Mouse (Mus musculus) left cerebral cortex, adult 8-10 months (tissue): Measurements from ENCODE around the gene Selenon. TPM values are rescaled to one million over a fixed set of nuclear protein-coding genes. Genes with fewer than 3 reads are reported as not detected.
A peak's percentile ranks its signal among the peaks of the same experiment; 100 is the strongest.

Experiments used
- DNase-seq, 2 experiments: peaks; one replicate each; pipeline ENCODE4 v3.0.0; 2022; ENCODE audit warnings: low spot score in 2 of 2
- total RNA-seq, 4 experiments: library from RNA; stranded (reverse); gene quantifications; 2 replicates each; pipeline ENCODE4 v1.2.4; 2022

The Selenon gene
- 10 to 100 TPM; 20.2 to 21.5 (median 20.9) TPM for total RNA-seq

DNA sequence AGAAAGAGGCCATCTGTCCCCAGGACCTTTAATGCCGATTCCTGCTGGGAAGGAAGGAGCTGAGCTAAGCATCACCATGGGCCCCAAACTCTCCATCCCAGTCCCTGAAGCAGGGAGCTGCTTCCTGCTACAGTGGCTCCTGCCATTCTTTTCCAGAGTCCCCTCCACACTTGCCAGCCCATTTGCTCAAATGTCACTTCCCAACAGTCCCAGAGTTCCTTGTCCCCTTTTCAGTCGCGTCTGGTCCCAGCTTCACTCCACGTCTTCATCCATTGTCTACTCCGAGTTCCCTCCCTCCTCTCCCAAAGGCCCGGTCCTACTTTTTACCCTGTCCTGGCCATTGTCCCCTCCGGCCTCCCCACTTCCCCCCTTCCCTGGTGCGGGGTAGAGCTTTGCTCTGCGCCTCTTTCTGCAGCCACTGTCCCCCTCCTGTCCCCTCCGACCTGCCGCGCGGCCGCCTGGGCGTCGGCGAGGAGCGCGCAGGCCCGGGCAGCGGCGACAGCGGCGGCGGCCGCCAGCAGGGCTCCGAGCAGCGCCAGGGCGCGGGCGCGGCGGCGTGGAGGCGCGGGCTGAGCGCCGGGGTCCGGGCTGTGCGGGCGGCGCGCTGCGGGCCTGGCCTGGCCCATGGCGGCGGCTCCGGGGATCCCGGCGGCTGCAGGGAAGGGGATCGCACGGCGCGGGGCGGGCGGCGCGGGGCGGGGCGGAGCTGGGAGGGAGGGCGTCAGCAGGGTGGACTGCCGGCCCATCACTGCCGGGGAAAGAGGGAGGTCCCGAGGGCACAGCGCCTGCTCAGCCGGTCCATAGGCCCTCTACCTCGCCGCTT, at the start of gene Selenon:
Gene Selenon, minus strand, starts transcription at position 673 of the 823 bp plus-strand sequence.
- no peak for DNase-seq

DNA sequence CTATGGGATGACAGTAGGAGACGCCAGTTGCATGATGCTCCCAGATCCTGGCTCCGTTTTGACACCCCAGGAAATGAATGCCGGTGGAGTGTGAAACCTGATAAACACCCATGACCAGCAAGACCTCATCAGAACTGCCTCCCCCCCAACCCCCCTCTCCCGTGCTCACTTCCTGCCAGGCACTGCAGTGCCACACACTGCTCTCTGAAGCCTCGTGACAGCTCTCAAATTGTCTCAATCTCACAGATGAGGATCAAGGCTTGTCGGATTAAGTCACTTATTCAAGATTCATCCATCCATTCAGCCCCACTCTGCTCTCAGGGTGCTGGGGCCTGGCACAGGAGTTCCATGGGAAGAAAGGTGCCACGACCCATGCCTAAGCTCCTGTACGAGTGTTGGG, 49.4 kb upstream of the Selenon start:
- DNase-seq: no peak

DNA sequence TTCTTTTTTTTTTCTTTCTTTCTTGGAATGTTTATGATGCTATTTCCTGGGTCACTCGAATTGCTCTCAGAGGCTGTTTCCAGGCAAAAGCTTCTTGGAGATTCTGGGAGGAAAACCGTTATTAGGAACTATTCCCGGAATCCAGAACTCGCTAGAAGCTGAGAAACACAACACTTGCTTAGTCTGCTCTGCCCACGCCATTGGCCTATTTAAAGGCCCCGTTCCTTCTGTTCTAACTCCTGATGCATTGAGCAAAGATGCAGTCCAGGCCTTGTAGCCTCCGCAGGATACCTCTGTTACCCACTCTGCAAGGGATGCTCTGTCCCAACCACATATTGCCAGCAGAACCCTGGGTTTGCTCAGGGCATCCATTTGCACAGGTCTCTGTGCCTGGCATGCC, 48.8 kb upstream of the Selenon start:
- no peak for DNase-seq

DNA sequence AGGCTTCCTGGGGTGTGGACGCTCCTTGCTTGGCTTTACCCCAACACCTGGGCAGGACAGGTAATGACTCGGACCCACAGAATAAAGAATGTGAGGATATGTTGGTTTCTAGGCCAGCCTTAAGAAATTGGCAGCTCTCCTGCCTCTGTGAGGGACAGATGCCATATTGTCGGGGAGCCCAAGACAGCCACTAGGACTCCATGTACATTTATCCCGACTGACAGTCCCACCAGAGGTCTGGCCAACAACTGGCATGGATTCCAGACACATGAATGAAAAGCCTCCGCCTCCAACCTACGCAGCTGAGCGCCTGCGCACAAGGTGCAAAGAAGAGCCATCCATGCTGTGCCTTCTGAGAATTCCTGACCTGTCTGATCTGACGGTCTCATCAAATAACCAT, 48.1 kb upstream of the Selenon start:
- DNase-seq: no peak

DNA sequence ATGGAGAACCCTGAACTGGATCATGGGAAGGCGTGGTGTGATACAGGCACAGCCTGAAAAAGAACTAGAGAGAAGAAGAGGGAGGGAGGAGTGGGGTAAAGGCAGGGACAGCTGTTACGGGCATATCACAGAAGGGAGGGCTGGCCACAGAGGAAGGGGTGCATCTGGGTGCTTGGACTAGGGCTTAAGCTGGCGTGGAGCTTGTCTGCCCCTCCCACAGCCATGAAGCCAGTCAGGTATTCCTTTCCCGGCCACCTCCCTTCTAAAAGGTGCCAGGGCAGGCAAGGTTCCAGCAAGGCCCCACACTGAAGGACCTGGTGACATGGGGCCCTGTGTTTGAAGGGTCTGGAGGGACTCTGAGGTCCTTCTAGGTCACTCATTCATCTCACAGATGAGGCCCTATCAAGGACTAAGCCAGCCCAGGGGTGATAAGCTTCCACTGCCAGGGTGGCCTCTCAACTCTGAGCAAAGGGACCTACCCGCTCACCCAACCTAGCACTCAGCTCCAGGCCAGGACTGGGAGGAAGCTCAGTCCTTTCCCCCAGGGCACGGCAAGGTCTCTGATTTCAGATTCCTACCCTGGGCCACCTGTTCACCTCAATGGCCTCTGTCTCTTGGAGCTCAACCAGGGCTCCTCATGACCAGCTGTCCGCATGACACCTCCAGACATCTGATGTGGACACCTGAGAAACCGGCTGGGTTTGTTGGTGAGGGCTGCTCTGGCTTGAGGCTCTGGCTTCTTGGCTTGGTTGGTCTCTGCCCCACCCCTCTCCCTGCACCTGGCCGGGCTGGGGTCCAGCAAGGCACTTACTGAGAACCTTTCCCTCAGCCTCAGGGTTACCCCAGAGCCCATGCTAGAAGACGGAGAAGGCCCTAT, 45.1 kb upstream of the Selenon start:
- DNase-seq: no peak

DNA sequence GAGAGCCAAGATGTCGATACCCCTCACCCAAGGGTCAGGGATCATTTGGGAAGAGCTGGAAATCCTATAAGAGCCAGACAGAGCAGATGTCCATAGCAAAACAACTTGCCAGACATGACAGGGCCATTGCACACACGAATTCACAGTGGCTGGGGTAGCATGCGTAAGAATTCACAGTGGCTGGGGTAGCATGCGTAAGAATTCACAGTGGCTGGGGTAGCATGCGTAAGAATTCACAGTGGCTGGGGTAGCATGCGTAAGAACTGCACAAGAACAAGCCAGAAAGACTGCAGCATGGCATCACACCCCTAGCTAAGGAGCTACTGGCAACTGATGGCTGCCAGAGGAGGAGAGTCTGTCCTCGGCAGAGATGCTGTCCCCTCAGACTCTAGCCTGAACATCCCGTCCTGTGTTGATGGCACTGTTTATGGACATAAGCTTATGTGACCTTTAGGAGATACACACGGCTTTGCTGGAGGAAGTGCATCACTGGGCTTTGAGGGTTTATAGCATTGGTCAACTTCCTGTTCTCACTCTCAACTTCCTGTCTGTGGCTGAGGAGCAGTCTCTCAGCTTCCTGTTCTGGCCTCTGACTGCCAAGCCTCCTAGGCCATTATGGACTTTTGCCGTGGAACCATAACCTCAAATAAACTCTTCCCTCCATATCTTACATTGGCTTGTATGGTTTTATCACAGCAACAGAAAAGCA, 42.9 kb upstream of the Selenon start:
- DNase-seq: no peak

DNA sequence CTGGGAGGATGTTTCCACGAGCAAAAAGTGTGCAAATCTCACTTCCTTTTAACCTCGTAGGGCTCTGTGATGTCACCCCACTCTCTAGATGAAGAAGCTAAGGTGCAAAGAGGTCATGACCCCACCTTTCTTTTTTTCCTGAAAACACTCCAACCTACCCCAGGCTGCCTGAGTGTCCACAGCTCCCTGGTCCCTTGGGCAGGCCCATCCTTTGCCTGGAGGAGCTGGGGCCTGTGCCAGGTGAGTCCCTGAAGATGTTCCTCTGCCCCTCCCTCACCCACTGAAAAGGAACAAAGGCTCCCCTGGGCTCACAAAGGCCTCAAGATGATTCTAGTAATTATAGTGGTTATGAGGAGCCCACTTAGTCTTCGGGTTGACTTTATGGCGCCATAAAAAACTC, 40.5 kb upstream of the Selenon start:
- no peak for DNase-seq

DNA sequence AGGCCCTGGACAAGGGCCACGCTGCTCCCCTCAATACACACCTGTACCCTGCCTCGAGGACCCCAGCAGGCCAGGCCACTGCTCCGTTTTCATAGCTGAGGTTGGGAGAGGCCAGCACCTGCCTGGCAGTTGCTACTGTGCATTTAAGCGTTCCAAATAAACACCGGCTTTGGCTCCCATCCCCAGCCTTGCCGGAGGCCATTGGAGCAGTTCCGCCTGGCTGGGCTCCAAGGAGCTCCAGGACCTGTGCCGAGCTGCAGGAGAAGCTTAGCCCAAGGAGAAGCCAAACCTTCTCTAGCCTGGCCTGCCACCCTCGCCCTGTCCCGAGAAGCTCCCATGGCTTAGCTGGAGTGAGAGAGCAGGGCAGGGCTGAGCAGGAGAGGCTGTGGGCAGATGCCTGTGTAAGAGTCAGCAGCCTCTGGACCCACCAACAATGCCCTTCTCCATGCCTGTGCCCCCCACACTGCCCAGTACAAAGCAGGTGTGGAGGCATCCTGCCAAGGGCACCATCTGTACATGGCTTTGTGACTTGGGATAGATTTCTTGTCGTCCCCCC, 39.6 kb upstream of the Selenon start:
- no peak for DNase-seq

DNA sequence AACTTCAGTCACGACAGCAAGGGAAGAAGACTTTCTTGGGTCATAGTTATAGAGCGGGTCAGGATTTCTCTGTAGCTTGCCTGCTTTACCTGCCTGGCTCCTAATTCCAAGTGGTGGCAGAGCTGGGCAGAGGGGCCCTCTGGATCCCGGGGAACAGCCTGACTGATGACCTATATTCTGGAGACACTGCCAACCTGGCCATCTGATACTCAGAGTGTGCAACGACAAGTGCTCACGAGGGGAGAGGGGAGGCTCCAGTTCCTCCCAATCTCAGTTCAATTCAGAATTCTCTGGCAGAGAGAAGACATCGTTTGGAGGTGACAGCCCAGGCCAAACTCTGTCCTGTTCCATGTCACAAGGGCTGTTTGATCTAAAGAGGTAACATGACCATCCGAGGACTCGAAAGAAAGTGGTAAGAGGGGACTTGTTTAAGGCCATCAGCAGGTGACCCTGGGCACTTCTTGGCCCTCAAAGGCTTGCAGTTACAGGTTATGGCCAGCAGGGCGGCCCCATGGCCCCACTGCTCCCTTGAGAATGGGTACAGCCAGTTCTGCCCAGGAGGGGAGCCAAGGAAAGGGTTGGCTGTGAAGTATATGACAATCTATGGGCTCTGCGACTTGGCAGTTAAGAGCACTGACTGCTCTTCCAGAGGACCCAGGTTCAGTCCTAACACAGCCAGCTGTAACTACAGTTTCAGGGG, 38.4 kb upstream of the Selenon start:
- no peak for DNase-seq

DNA sequence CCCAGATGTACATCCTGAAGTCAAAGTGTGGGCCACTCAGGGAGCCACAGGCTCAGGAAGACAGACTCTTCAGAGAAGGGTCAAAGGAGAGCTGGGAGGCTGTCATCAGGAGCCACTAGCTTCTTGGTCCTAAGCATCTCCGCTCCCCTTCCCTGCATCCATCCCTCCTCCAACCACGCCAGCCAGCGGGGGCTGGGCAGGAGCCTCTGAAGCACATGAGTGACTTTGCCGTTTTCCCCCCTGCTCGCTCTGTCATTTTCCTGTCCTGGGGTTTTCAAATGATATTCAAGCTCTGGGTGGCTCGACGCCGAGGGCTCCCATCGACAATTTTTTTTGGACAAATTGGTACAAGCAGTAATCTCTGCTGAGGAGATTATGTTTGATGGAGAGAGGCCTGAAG, 37.8 kb upstream of the Selenon start:
- DNase-seq: no peak

DNA sequence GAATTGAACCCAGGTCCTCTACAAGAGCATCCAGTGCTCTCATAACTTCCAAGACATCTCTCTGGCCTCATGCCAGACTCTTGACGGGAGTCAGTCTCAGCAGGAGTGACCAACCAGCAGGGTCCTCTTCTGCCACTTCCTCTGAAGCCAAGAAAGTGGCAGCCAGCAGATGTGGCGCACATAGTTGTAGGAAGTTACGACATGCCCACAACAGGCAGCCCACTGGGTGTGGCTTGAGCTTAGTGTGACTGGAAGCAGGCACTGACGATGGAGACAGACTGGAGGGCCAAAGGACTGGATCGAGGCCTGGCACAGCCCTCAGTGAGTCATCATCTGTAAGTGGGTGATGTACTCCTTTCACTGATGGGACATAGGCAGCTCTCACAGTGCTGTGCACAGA, 37.0 kb upstream of the Selenon start:
- DNase-seq: no peak

DNA sequence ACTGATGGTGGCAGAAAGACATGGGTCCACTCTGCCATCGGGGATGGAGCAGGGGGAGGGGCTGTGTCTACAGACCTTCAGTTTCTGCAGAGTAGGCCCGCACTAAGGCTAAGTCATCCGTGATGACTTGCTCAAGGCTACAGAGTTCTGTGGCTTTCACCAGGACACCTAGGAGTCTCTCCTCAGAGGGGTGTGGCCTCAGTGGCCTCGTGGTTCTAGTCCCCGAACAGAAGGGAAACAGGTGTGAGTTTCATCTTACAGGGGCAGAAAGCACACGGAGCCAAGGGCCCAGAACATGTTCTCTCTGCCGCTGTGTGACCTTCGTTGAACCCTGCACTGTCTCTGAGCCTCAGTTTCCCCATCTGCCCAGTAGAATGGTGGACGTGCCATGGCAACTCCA, 36.3 kb upstream of the Selenon start:
- DNase-seq: no peak

DNA sequence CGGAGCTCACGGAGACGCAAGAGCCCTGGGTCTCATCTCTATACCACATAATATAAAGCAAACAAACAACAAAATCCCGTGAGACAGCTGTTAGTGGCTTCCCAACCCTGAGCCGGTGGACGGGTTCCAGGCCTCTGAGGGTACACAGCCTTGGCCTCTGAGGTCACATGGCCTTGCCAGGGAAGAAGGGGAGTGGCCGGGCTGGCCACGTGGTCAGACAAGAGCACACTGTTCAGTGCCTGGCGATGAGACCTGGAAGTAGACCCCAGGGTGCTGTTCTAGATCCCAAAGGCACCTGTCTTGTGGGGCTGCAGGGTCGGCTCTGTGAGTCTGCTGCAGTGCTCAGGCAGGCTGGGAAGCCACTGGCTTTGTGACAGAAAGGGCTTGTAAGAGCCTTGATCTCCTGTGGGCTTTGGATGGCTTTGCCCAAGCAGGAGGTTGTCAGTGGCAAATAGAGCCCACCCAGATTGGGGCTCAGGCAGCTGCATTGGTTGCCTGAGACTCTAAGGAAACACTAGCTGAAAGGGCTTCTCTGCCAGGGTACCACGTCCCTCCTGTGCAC, 35.8 kb upstream of the Selenon start:
- no peak for DNase-seq

DNA sequence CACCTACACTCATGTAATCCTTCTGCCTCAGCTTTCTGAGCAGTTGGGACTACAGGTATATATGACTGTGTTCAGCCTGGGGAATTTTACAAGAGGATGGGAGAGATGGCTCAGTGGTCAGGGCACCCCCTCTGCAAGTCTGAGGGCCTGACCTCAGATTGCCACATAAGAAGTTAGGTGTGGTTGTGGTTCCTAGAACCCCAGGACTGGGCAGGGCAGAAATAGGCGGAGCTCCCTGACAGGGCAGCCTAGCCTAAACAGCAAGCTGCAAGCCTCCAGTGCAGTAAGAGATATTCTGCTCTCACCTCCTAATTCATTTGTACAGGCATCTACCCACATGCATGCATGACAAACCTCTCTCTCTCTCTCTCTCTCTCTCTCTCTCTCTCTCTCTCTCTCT, 34.7 kb upstream of the Selenon start:
- DNase-seq: no peak

DNA sequence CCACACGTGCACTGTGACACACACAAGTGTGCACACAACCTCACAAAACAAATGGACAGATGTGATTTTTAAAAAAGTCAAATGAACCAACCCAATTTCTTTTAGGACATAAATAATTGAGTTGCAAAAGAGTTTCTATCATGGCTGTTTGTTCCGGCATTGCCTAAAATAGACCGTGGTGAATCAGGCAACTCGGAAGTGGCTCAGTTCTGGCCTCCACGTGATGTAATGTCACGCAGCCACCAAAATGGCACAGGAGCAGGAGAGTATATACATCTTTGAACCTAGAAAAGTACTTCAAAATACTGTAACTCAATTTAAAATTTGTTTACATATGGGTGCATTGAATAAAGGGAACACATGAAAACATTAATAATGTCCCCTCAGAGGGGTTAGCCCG, 34.2 kb upstream of the Selenon start:
- no peak for DNase-seq

DNA sequence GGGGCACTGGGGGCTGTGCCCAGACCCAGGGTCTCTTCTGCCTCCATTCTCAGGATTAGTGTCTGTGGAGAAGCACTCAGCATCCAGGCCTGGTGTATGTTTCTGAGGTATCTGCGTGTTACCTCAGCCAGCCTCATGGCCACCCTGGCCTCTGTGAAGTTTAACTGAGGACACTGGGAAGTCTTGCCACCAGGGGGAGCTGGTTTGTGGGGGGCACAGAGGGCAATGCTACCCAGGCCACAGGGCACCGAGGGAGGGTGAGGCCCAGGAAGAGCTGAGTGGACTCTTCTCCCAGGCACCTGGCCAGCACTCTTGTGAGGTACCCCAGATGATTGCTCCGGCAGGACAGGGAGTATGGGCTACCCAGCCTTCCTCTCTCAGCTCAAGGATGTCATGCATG, 31.5 kb upstream of the Selenon start:
- DNase-seq: no peak

DNA sequence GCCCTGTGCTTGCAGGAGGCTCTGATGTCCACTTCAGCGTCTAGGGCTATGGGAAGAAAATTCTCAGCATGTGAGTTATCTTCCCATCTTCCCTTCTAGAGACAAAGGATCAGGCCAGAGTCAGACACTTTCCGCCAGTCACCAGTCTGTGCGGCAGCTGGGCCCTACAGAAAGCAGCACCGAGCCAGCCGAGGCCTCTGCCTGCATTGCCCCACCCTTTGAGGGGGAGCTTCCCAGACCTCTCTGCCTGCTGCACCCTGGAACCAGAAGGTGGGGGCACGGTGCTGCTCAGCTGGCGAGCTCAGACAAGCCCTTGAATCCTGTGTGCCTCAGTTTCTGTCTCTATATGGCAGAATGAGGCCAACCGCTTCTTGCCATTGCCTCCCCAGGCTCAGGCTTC, 29.4 kb upstream of the Selenon start:
- no peak for DNase-seq

DNA sequence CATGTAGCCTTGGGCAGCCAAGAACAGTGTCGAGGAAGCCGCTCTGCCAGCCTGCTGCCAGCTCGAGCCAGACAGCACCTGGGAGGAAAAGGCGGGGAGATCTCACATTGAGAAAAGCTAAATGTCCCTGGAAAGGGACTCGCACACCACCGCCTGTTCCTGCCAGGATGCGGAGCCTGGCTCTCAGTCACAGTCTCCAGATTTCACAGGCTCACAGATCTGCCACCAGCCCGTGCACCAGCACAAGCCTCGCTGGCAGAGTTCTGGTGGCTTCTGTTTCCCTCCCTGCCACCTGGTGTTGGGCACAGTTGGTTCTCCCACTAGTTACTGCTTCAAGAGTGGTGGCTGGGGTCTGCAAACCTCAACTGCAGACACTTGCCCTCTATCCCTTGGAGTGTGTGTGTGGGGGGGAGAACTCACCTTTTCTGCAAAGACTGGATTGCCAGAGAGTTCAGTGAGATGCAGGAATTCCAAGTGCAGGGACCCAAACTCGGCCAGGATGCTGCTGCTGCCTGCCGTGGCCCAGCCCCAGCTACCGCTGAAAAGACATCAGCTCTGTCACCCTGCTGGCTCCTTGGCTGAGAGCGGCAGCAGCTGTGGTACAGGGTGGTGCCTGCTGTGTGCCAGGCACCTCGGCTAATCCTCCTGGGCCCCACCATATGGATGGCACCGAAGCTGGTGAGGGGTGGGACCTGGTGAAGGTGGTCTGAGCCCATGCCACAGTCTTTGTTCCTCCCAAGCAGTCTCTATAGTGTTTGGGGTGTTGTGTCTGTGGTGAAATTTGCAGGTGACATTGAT, 28.6 kb upstream of the Selenon start:
- peak in 1 of 2 experiments; percentile 86 for DNase-seq

DNA sequence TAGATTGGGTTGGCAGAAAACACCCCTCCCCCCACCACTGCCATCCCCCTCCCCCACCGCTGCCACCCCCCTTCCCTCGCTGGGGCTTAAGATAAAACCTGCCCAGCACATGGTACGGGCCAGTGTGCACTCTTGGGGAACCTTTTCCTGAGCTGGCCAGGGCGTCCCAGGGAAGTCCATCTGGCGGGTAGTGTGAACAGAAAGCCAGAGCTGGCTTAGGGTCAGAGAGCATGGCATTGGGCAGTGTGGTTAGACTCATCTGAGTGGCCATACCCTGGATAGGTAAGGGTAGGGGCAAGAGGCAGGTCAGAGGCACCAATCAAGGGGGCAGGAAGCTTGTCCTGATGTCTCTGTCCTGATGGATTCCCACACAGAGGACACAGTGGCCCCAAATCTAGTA, 27.7 kb upstream of the Selenon start:
- no peak for DNase-seq

DNA sequence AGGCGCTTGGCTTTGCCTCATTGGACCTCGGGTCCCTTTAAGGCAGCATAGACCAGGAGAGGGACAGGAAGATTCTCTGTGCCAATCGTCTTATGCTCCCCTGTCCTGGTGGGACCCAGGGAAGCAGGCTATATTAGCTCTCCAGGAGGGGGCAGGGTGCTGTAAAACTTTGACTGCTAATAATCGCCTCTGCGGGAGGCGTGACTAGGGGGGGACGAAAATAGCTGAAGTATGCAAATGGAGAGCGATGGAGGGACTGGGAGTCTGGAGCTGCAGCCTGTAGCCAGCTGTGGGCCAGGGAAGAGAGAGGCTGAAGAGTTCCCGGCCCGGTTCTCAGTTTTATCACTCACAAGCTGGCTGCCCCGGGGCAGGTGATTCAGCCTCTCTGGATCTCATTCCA, 27.2 kb upstream of the Selenon start:
- no peak for DNase-seq
